Mouse (Mus musculus) heart, adult 2 months (tissue): Measurements from ENCODE around the gene Pum1.

ENCODE experiments used
- CTCF ChIP-seq: fragments of 200-600 bp; IDR thresholded peaks from 2 replicates; pipeline ENCODE4 v1.8.1; 2022; ENCODE audit warnings: antibody characterized with exemption, mild to moderate bottlenecking, moderate library complexity
- EP300 ChIP-seq: fragments of 200-500 bp; IDR thresholded peaks from 2 replicates; pipeline ENCODE4 v1.6.1; 2011; ENCODE audit warnings: low read depth, low read length, control low read depth; ENCODE audit not compliant: insufficient read depth
- POLR2A ChIP-seq: fragments of 200-500 bp; IDR thresholded peaks from 2 replicates; pipeline ENCODE4 v1.6.1; 2011; ENCODE audit warnings: mild to moderate bottlenecking, low read depth, low read length, control low read depth; ENCODE audit not compliant: insufficient read depth

GRCm38 (mm10) chr4:130715126-130715525, 52.0 kb downstream of the Pum1 start:
- TF ChIP-seq POLR2A (no peak), CTCF (no peak), EP300 (no peak)
